Mouse (Mus musculus) testis, adult 2 months (tissue): ENCODE results near the gene Cand2. TPM values are rescaled to one million over a fixed set of nuclear protein-coding genes. Genes with fewer than 3 reads are reported as not detected.

Source experiments
- H3K27ac ChIP-seq: fragments of 200-500 bp; 2 replicates; pipeline ENCODE4 v1.5.1; 2012; ENCODE audit warnings: low read depth, low read length; ENCODE audit not compliant: control insufficient read depth, insufficient read depth
- H3K27me3 ChIP-seq: fragments of 200-500 bp; 2 replicates; pipeline ENCODE4 v1.6.1; 2012; ENCODE audit warnings: mild to moderate bottlenecking, low read length, moderate library complexity; ENCODE audit not compliant: control insufficient read depth, insufficient read depth
- H3K36me3 ChIP-seq: fragments of 200-500 bp; 2 replicates; pipeline ENCODE4 v1.6.1; 2012; ENCODE audit warnings: mild to moderate bottlenecking, low read length; ENCODE audit not compliant: control insufficient read depth, insufficient read depth
- H3K4me1 ChIP-seq: fragments of 200-500 bp; 2 replicates; pipeline ENCODE4 v1.6.1; 2012; ENCODE audit warnings: low read length; ENCODE audit not compliant: control insufficient read depth, insufficient read depth
- H3K4me3 ChIP-seq: fragments of 200-500 bp; 2 replicates; pipeline ENCODE4 v1.5.1; 2012; ENCODE audit warnings: low read depth, mild to moderate bottlenecking, low read length, moderate library complexity, mixed read lengths; ENCODE audit not compliant: control insufficient read depth
- CTCF ChIP-seq: fragments of 200-500 bp; IDR thresholded peaks from 2 replicates; pipeline ENCODE4 v1.5.1; 2012; ENCODE audit warnings: low read depth, mild to moderate bottlenecking, inconsistent platforms, low read length, moderate library complexity; ENCODE audit not compliant: control insufficient read depth, insufficient read depth, insufficient replicate concordance
- POLR2A ChIP-seq: fragments of 200-500 bp; IDR thresholded peaks from 2 replicates; pipeline ENCODE4 v1.6.1; 2012; ENCODE audit warnings: low read depth, mild to moderate bottlenecking, inconsistent platforms, low read length, moderate library complexity; ENCODE audit not compliant: control insufficient read depth
- polyA plus RNA-seq: library from polyadenylated mRNA; depleted of rRNA; stranded (reverse); fragments of >200 nt; gene quantifications from 2 replicates; pipeline ENCODE4 v1.2.3, GENCODE M21; 2012

The Cand2 gene
- polyA plus RNA-seq, 1 experiment: 7.2 TPM

DNA sequence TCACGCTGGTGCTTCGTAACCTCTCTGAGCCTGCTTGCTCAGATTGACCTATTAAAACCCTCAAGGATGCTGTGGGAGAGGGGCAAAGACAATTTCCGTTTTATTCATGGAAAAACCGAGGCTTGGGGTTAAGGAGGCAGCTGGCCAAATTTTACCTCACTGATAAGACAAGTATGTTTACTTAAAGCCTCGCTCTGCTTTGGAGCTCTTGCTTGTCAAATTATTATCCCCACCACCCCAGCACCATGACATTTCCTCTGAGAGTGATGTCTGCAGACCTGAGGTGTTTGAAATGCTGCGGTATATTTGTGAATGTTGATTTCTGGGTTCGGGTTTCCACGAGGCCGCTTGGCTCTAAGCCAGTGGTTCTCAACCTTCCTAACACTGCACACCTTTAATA lies 2.0 kb downstream of the Cand2 start:
- no peaks in the 10 kb centered on the region for H3K27me3 ChIP-seq
- TF ChIP-seq POLR2A (no peak), CTCF (no peak)
- H3K36me3 ChIP-seq: no peaks in the 10 kb centered on the region
- no peak overlapping the region for H3K27ac ChIP-seq
- H3K4me1 ChIP-seq: peaks cover 12% of the 10 kb centered on the region
- H3K4me3 ChIP-seq: no peak overlapping the region

DNA sequence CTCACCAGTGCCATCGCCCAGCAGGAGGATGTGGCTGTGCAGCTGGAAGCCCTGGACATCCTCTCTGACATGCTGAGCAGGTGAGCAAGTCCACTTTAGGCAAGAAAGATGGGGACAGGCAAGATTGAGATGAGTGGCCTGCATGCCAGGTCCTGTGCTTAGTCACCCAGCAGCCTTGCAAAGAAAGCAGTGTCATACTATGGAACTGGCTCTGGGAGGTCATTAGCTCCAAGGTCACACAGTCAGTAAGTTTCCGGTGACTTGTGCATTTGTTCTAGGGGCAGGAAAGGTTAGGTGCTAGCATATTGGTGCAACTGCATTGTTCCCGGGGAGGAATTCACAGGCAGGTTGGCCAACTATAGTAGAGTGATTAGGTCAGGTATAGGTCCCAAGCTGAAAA lies 8.4 kb downstream of the Cand2 start:
- TF ChIP-seq POLR2A: no peak
- TF ChIP-seq CTCF: no peak
- Histone ChIP-seq H3K27me3 (no peaks in the 10 kb centered on the region), H3K36me3 (no peaks in the 10 kb centered on the region; the same call in none of the 2 replicates), H3K27ac (no peak overlapping the region), H3K4me1 (no peaks in the 10 kb centered on the region), H3K4me3 (no peak overlapping the region)

DNA sequence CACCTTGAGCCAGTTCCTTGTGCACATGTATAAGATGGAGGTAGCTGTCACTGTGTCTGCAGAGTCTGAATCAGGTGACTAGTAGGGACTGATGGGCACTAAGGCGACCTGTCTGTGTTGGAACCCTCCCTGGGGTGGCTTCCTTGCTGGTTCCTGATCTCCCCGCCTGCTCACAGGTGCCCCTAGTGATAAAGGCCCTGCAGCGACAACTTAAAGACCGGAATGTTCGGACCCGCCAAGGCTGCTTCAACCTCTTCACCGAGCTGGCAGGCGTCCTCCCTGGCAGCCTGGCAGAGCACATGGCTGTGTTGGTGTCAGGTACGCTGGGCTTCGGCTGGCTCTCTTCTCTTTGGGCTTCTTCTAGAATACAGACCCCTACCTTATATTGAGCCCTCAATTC lies 16.7 kb downstream of the Cand2 start:
- H3K36me3 ChIP-seq: peaks cover 4% of the 10 kb centered on the region
- no peak for TF ChIP-seq POLR2A
- TF ChIP-seq CTCF: no peak
- H3K27ac ChIP-seq: no peak overlapping the region

DNA sequence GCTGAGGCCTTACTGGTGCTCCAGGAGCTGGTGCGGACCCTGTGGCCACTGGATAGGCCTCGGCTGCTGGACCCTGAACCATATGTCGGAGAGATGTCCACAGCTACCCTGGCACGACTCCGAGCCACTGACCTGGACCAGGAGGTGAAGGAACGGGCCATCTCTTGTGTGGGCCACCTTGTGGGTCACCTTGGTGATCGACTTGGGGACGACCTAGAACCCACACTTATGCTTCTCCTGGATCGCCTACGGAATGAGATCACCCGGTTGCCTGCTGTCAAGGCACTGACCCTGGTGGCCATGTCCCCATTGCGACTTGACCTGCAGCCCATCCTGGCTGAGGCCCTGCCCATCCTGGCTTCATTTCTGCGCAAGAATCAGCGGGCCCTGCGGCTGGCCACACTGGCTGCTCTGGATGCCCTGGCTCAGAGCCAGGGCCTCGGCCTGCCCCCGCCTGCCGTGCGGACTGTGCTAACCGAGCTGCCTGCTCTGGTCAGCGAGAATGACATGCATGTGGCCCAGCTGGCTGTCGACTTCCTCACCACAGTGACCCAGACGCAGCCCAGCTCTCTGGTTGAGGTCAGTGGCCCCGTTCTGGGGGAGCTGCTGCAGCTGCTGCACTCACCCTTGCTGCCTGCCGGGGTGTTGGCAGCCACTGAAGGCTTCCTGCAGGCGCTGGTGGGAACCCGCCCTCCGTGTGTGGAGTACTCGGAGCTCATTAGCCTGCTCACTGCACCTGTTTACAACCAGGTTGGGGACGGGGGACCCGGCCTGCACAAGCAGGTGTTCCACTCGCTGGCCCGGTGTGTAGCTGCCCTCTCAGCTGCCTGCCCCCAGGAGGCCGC lies 17.7 kb downstream of the Cand2 start:
- Histone ChIP-seq H3K4me1 (no peaks in the 10 kb centered on the region), H3K36me3 (peaks cover 4% of the 10 kb centered on the region), H3K27me3 (no peaks in the 10 kb centered on the region), H3K27ac (no peak overlapping the region), H3K4me3 (no peak overlapping the region)
- TF ChIP-seq CTCF: no peak
- TF ChIP-seq POLR2A: no peak

More for the DNA sequence above, 16.7 kb downstream of the Cand2 start:
- Histone ChIP-seq H3K4me3 (no peak overlapping the region), H3K4me1 (no peaks in the 10 kb centered on the region), H3K27me3 (no peaks in the 10 kb centered on the region)

DNA sequence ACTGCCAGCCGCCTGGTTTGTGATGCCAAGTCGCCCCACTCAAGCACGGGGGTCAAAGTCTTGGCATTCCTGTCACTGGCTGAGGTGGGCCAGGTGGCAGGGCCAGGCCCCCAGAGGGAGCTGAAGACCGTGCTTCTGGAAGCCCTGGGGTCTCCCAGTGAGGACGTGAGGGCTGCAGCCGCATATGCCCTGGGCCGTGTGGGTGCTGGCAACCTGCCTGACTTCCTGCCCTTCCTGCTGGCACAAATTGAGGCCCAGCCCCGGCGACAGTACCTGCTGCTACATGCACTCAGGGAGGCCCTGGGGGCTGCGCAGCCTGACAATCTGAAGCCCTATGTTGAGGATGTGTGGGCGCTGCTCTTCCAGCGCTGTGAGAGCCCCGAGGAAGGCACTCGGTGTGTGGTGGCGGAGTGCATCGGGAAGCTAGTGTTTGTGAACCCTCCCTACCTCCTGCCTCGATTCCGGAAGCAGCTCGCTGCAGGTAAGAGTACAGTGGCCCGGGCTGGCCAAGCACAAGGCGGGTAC lies 18.4 kb downstream of the Cand2 start:
- H3K27me3 ChIP-seq: no peaks in the 10 kb centered on the region
- H3K36me3 ChIP-seq: peaks cover 4% of the 10 kb centered on the region
- no peak overlapping the region for H3K4me3 ChIP-seq
- TF ChIP-seq CTCF: no peak
- no peak for TF ChIP-seq POLR2A
- no peak overlapping the region for H3K27ac ChIP-seq
- H3K4me1 ChIP-seq: no peaks in the 10 kb centered on the region

DNA sequence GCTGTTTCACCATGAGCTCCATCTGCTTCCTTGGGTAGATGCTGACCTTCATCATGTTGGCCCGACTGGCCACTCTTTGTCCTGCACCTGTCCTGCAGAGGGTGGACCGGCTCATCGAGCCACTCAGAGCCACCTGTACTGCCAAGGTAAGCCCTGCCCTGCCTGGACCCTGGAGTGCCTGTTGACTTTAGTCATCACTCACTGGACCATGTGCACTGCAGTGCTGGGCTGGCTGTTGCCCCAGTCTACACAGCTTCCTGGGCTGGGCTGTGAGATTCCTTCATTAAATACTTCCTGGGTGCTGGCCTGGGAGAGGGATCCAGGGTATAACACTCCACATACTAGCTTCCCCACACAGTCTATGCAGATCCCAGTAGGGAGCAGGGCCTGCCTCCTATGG lies 27.5 kb downstream of the Cand2 start:
- Histone ChIP-seq H3K36me3 (peaks cover 7% of the 10 kb centered on the region), H3K4me1 (no peaks in the 10 kb centered on the region), H3K27ac (no peak overlapping the region), H3K27me3 (no peaks in the 10 kb centered on the region), H3K4me3 (no peak overlapping the region)
- TF ChIP-seq CTCF (no peak), POLR2A (no peak)

DNA sequence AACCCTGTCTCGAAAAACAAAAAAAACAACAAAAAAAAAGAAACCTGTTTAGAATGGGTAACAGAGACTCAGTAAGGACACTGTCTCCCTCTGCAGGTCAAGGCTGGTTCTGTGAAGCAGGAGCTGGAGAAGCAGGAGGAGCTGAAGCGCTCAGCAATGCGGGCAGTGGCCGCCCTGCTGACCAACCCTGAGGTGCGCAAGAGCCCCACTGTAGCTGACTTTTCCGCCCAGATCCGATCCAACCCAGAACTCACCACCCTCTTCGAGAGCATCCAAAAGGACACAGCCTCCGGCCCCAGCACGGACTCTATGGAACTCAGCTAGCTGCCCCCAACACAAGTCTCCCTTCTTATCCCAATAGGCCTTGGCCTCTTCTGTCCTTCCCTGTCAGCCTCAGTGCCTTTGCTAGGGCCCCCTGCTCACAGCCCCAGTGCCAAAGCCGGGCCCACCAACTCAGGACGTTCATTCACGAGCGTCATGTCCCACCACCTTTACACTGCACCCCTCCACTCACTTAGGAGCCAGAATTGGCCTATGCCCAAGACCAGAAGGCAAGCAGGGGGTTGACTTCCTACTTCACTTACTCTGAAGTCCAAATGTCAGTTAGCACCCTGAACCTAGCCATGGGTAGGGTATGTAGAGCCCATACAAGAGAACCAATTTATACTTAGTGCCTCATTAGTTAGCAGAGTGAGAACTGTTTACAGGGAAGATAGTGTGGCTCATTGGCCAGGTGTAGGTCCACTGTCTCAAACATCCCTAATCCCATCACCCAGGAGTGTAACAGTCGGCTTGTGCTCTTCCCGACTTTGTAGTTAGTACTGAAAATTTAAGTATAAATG lies 29.4 kb downstream of the Cand2 start:
- Histone ChIP-seq H3K27ac (no peak overlapping the region), H3K36me3 (peaks cover 5% of the 10 kb centered on the region), H3K27me3 (no peaks in the 10 kb centered on the region), H3K4me1 (peaks cover 2% of the 10 kb centered on the region), H3K4me3 (no peak overlapping the region)
- TF ChIP-seq POLR2A: no peak
- peak; percentile 54; the same call in 1 of the 2 replicates for TF ChIP-seq CTCF
